Mouse (Mus musculus) bone marrow, adult 2 months (tissue): ENCODE results near the gene Wiz.

Experiments
- CTCF ChIP-seq: fragments of 200-500 bp; IDR thresholded peaks from 2 replicates; pipeline ENCODE4 v1.5.1; 2011; ENCODE audit warnings: low read length, control low read depth; ENCODE audit not compliant: control insufficient read depth, insufficient read depth
- POLR2A ChIP-seq: fragments of 200-500 bp; IDR thresholded peaks from 2 replicates; pipeline ENCODE4 v1.6.1; 2011; ENCODE audit warnings: low read depth, mild to moderate bottlenecking, control low read depth, low read length, borderline replicate concordance; ENCODE audit not compliant: control insufficient read depth

DNA sequence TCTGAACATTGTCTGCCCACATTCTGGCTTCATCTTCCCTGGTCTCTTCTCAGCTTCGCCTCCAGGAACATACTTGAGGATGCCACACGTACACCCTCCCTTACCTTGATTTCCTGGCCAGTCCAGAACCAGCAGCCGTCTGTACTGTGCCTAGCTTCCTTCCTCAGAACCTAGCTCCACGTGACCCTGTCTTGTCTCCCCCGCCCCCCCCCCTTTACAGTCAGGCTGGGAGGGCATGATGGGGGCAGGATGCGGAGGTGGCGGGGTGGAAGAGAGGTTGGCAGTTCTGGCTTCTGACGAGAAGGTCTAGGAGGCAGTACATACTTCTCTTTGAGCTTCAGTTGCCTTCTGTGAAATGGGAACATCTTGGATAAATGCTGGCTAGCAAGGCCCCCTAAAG, 14.2 kb upstream of the Wiz start, which contains the start of gene Rasal3:
- no peak for TF ChIP-seq CTCF
- 0 out of 2 replicates have a peak, but pooled peaks have one; percentile 7 for TF ChIP-seq POLR2A
